Mouse (Mus musculus): ENCODE measurements around the gene Poc1a. TPM values are rescaled to one million over a fixed set of nuclear protein-coding genes. Genes with fewer than 3 reads are reported as not detected.

The Poc1a gene
- total and polyA plus RNA-seq, 3 experiments = 24.5 to 46.7 (median 31.9) TPM

DNA sequence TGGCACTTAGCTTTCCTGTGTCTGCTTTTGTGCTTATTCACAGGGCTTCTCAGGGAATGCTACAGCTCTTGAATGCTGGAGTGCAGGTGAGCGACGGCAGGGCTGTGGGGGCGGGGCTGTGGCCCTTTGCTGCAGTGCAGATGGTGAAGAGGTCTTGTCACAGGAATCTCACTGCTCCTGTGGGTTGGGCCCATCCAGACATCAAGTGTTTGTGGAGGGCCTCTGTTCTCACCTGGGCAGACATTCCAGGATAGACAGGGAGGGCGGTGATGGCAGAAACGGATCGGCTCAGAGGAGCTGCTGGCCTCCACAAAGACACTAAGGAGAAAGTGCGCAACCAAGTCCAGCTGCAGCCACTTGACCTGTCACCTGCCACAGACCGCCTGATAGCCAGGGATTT, 45.4 kb downstream of the Poc1a start:
- peaks cover 3 to 60% of the 10 kb centered on the region in 2 experiments for H3K36me3 ChIP-seq (replicated peaks in 1 of 2; ENCODE audit: control insufficient read depth in 1 of 2, insufficient read depth in 1 of 2, low read length in 1 of 2)
- DNase-seq (ENCODE audit: extremely low read depth) = no peak
- H3K4me1 ChIP-seq (ENCODE audit: control insufficient read depth in 1 of 2, insufficient read depth in 2 of 2) = peaks cover 2 to 12% of the 10 kb centered on the region in 2 experiments; a peak in 3 of 4 replicates
- dilution Hi-C loops (cut with MboI; ENCODE audit: extremely low pct_ligation_motif_present, extremely low pct_unique_long_range_greater_than_20kb, low sequenced_read_pairs) (no loop called here), in situ Hi-C loops (cut with MboI; ENCODE audit: low pct_ligation_motif_present, low pct_unique_long_range_greater_than_20kb, low sequenced_read_pairs) (no loop called here)
- no peak overlapping the region for H3K4me3 ChIP-seq (replicated peaks in 1 of 3; ENCODE audit: low read depth in 2 of 3, low read length in 2 of 3, poor library complexity in 1 of 3)
- H3K27ac ChIP-seq (ENCODE audit: insufficient read depth, low read depth) = no peak overlapping the region
- no peaks in the 10 kb centered on the region for H3K79me2 ChIP-seq (replicated peaks; ENCODE audit: control insufficient read depth, extremely low read depth, insufficient read depth, poor library complexity, severe bottlenecking)
- H3K27me3 ChIP-seq (replicated peaks) = no peaks in the 10 kb centered on the region
- TF ChIP-seq HCFC1 (IDR thresholded peaks at IDR 0.05; ENCODE audit: low read depth, low read length) (no peak), POLR2AphosphoS2 (IDR thresholded peaks at IDR 0.05; ENCODE audit: low read depth, low read length) (no peak), PAX5 (IDR thresholded peaks at IDR 0.05; ENCODE audit: low read length) (no peak), JUN (IDR thresholded peaks at IDR 0.05; ENCODE audit: insufficient read depth, low read depth, low read length) (no peak), EP300 (IDR thresholded peaks at IDR 0.05; ENCODE audit: low read length) (no peak), BHLHE40 (IDR thresholded peaks at IDR 0.05; ENCODE audit: low read depth, low read length) (no peak), ZC3H11A (IDR thresholded peaks at IDR 0.05; ENCODE audit: low read depth, low read length) (no peak), E2F4 (IDR thresholded peaks at IDR 0.05; ENCODE audit: insufficient replicate concordance, low read depth, low read length) (no peak), NRF1 (IDR thresholded peaks at IDR 0.05; ENCODE audit: low read depth, low read length) (no peak), ZKSCAN1 (IDR thresholded peaks at IDR 0.05; ENCODE audit: borderline replicate concordance, low read depth, low read length) (no peak), MXI1 (IDR thresholded peaks at IDR 0.05; ENCODE audit: low read depth, low read length) (no peak), JUND (conservative IDR thresholded peaks at IDR 0.05; ENCODE audit: low read depth, low read length) (no peak), POLR2A (IDR thresholded peaks at IDR 0.05; ENCODE audit: low read depth, low read length) (no peak), USF1 (IDR thresholded peaks at IDR 0.05; ENCODE audit: low read depth, low read length) (no peak), MAFK (IDR thresholded peaks at IDR 0.05; ENCODE audit: insufficient replicate concordance, low read length) (no peak), CHD2 (IDR thresholded peaks at IDR 0.05; ENCODE audit: low read length) (no peak), CHD1 (IDR thresholded peaks at IDR 0.05; ENCODE audit: low read depth, low read length) (no peak)
- no peak overlapping the region for H3K9ac ChIP-seq (ENCODE audit: insufficient read depth, low read depth)
- no peak overlapping the region for H3K4me2 ChIP-seq (ENCODE audit: insufficient read depth, low read depth, poor library complexity, severe bottlenecking)
- H3K9me3 ChIP-seq (replicated peaks; ENCODE audit: low read length) = no peaks in the 10 kb centered on the region

DNA sequence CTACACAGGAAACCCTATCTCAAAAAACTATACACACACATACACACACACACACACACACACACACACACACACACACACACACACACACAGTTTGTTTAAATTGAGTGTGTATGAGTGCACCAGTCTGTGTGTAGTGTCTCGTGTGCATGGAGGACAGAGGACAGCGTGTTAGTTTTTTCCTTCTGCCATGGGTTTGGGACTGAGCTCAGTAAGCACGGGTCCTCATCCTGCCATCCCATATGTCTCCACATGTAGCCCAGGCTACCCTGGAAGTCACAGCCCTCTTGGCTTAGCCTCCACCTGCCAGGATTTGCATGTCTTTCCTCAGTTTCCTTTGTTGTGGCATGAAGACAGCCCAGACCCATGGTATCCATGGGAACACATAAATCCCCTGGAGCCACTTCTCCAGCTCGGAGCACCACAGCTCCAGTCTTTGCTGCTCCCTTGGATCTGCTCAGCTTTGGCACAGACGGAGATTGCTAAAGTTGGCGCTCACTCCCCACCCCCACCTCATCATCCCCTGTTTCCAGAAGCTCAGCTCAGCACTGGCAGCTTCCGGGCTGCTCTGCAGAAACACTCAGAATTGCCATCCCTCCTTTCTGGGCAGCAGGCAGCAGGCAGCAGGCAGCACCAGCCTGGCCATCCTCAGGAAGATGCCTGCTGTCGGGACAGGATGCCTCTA, 46.4 kb downstream of the Poc1a start:
- Histone ChIP-seq H3K4me3 (replicated peaks in 1 of 3; ENCODE audit: low read depth in 2 of 3, low read length in 2 of 3, poor library complexity in 1 of 3) (no peak overlapping the region), H3K79me2 (replicated peaks; ENCODE audit: control insufficient read depth, extremely low read depth, insufficient read depth, poor library complexity, severe bottlenecking) (no peaks in the 10 kb centered on the region), H3K27ac (ENCODE audit: insufficient read depth, low read depth) (no peak overlapping the region), H3K27me3 (replicated peaks) (no peaks in the 10 kb centered on the region), H3K9me3 (replicated peaks; ENCODE audit: low read length) (no peaks in the 10 kb centered on the region), H3K9ac (ENCODE audit: insufficient read depth, low read depth) (no peak overlapping the region), H3K4me2 (ENCODE audit: insufficient read depth, low read depth, poor library complexity, severe bottlenecking) (no peak overlapping the region), H3K4me1 (ENCODE audit: control insufficient read depth in 1 of 2, insufficient read depth in 2 of 2) (peaks cover 0 to 12% of the 10 kb centered on the region in 2 experiments; a peak in 2 of 4 replicates), H3K36me3 (replicated peaks in 1 of 2; ENCODE audit: control insufficient read depth in 1 of 2, insufficient read depth in 1 of 2, low read length in 1 of 2) (peaks cover 3 to 61% of the 10 kb centered on the region in 2 experiments)
- in situ Hi-C loops (cut with MboI; ENCODE audit: low pct_ligation_motif_present, low pct_unique_long_range_greater_than_20kb, low sequenced_read_pairs) (no loop called here), dilution Hi-C loops (cut with MboI; ENCODE audit: extremely low pct_ligation_motif_present, extremely low pct_unique_long_range_greater_than_20kb, low sequenced_read_pairs) (no loop called here)
- no peak for TF ChIP-seq ZC3H11A (IDR thresholded peaks at IDR 0.05; ENCODE audit: low read depth, low read length)
- no peak for TF ChIP-seq USF1 (IDR thresholded peaks at IDR 0.05; ENCODE audit: low read depth, low read length)
- DNase-seq (ENCODE audit: extremely low read depth) = no peak
